Mouse (Mus musculus) MEL (cell line): ENCODE measurements around the gene Ivns1abp. TPM values are rescaled to one million over a fixed set of nuclear protein-coding genes. Genes with fewer than 3 reads are reported as not detected.

Source experiments
- DNase-seq: peaks from one replicate; pipeline ENCODE4 v3.0.0; 2011; ENCODE audit warnings: low read depth, low spot score
- H3K27ac ChIP-seq: 2 replicates; pipeline ENCODE4 v1.5.1; 2012; ENCODE audit warnings: low read depth, mild to moderate bottlenecking, control low read depth, low read length, moderate library complexity; ENCODE audit not compliant: control insufficient read depth
- H3K27me3 ChIP-seq, 2 experiments: fragments of 150-350 bp in 1 of 2; sonication (generic) in 1 of 2; 2 replicates each; pipeline ENCODE4 v1.6.1; 2012; ENCODE audit warnings: low read length in 2 of 2, mild to moderate bottlenecking in 2 of 2, improper control_type of control experiment in 1 of 2, moderate library complexity in 1 of 2; ENCODE audit not compliant: insufficient read depth in 2 of 2, control insufficient read depth in 1 of 2
- H3K36me3 ChIP-seq, 2 experiments: 2 replicates each; pipeline ENCODE4 v1.6.1; 2012 to 2014; ENCODE audit warnings: low read length in 2 of 2, improper control_type of control experiment in 1 of 2, inconsistent platforms in 1 of 2, mild to moderate bottlenecking in 1 of 2; ENCODE audit not compliant: insufficient read depth in 2 of 2, control insufficient read depth in 1 of 2
- H3K4me1 ChIP-seq, 2 experiments: fragments of 150-350 bp in 1 of 2; sonication (generic) in 1 of 2; 2 replicates each; pipeline ENCODE4 v1.6.1; 2012; ENCODE audit warnings: low read length in 2 of 2, improper control_type of control experiment in 1 of 2, mild to moderate bottlenecking in 1 of 2; ENCODE audit not compliant: insufficient read depth in 2 of 2, control insufficient read depth in 1 of 2
- H3K4me3 ChIP-seq, 2 experiments: fragments of 150-350 bp in 1 of 2; sonication (generic) in 1 of 2; 2 replicates each; pipeline ENCODE4 v1.5.1; 2012; ENCODE audit warnings: low read depth in 2 of 2, low read length in 2 of 2, mild to moderate bottlenecking in 2 of 2, moderate library complexity in 2 of 2, control low read depth in 1 of 2, improper control_type of control experiment in 1 of 2; ENCODE audit not compliant: control insufficient read depth in 1 of 2, insufficient read depth in 1 of 2
- H3K79me2 ChIP-seq: 2 replicates; pipeline ENCODE4 v1.6.1; 2012; ENCODE audit warnings: mild to moderate bottlenecking, low read length, moderate library complexity; ENCODE audit not compliant: control insufficient read depth, poor library complexity, insufficient read depth
- H3K9ac ChIP-seq: 2 replicates; pipeline ENCODE4 v1.6.1; 2012; ENCODE audit warnings: low read depth, mild to moderate bottlenecking, control low read depth, low read length, moderate library complexity; ENCODE audit not compliant: control insufficient read depth, poor library complexity, severe bottlenecking
- H3K9me3 ChIP-seq: fragments of 150-350 bp; sonication (generic); replicated peaks from 2 replicates; pipeline ENCODE4 v1.6.1; 2012; ENCODE audit warnings: mild to moderate bottlenecking, low read length, improper control_type of control experiment, moderate library complexity; ENCODE audit not compliant: insufficient read depth
- BHLHE40 ChIP-seq: IDR thresholded peaks from 2 replicates; pipeline ENCODE4 v1.6.1; 2012; ENCODE audit warnings: low read depth, mild to moderate bottlenecking, inconsistent platforms, low read length, improper control_type of control experiment, borderline replicate concordance
- CHD1 ChIP-seq: IDR thresholded peaks from 2 replicates; pipeline ENCODE4 v1.6.1; 2012; ENCODE audit warnings: low read depth, mild to moderate bottlenecking, inconsistent platforms, low read length, improper control_type of control experiment
- CTCF ChIP-seq, 3 experiments: IDR thresholded peaks in 2 of 3; conservative IDR thresholded peaks in 1 of 3; 2 replicates each; pipeline ENCODE4 v1.5.1; 2011 to 2012; ENCODE audit warnings: low read length in 3 of 3, low read depth in 2 of 3, mild to moderate bottlenecking in 2 of 3, improper control_type of control experiment in 1 of 3, inconsistent platforms in 1 of 3, mixed read lengths in 1 of 3, moderate library complexity in 1 of 3; ENCODE audit not compliant: control insufficient read depth in 1 of 3, insufficient read depth in 1 of 3, poor library complexity in 1 of 3, severe bottlenecking in 1 of 3
- E2F4 ChIP-seq: IDR thresholded peaks from 2 replicates; pipeline ENCODE4 v1.6.1; 2011; ENCODE audit warnings: low read depth, low read length, improper control_type of control experiment, borderline replicate concordance
- ELF1 ChIP-seq: IDR thresholded peaks from 2 replicates; pipeline ENCODE4 v1.6.1; 2014; ENCODE audit warnings: low read depth, mild to moderate bottlenecking, inconsistent platforms, low read length, improper control_type of control experiment, moderate library complexity
- EP300 ChIP-seq, 2 experiments: IDR thresholded peaks; 2 replicates each; pipeline ENCODE4 v1.6.1; 2011; ENCODE audit warnings: improper control_type of control experiment in 2 of 2, low read length in 2 of 2, low read depth in 1 of 2, mild to moderate bottlenecking in 1 of 2
- ETS1 ChIP-seq: IDR thresholded peaks from 2 replicates; pipeline ENCODE4 v1.6.1; 2012; ENCODE audit warnings: low read depth, mild to moderate bottlenecking, inconsistent platforms, low read length, improper control_type of control experiment, moderate library complexity
- HCFC1 ChIP-seq: IDR thresholded peaks from 2 replicates; pipeline ENCODE4 v1.6.1; 2012; ENCODE audit warnings: low read depth, mild to moderate bottlenecking, inconsistent platforms, low read length, improper control_type of control experiment, moderate library complexity
- MAX ChIP-seq: IDR thresholded peaks from 2 replicates; pipeline ENCODE4 v1.6.1; 2011; ENCODE audit warnings: low read length, improper control_type of control experiment
- MAZ ChIP-seq: IDR thresholded peaks from 2 replicates; pipeline ENCODE4 v1.6.1; 2012; ENCODE audit warnings: low read depth, mild to moderate bottlenecking, inconsistent platforms, low read length, improper control_type of control experiment
- MXI1 ChIP-seq: IDR thresholded peaks from 2 replicates; pipeline ENCODE4 v1.6.1; 2011; ENCODE audit warnings: mild to moderate bottlenecking, low read depth, low read length, improper control_type of control experiment
- MYB ChIP-seq: IDR thresholded peaks from 2 replicates; pipeline ENCODE4 v1.6.1; 2011; ENCODE audit warnings: mild to moderate bottlenecking, low read depth, low read length, improper control_type of control experiment
- MYC ChIP-seq: IDR thresholded peaks from 2 replicates; pipeline ENCODE4 v1.6.1; 2011; ENCODE audit warnings: low read depth, mild to moderate bottlenecking, low read length, improper control_type of control experiment, moderate library complexity
- NELFE ChIP-seq: IDR thresholded peaks from 2 replicates; pipeline ENCODE4 v1.6.1; 2011; ENCODE audit warnings: low read depth, low read length, improper control_type of control experiment
- RCOR1 ChIP-seq: IDR thresholded peaks from 2 replicates; pipeline ENCODE4 v1.6.1; 2012; ENCODE audit warnings: low read depth, mild to moderate bottlenecking, inconsistent platforms, low read length, improper control_type of control experiment
- SIN3A ChIP-seq: IDR thresholded peaks from 2 replicates; pipeline ENCODE4 v1.6.1; 2012; ENCODE audit warnings: low read length, improper control_type of control experiment, inconsistent platforms
- SMC3 ChIP-seq: IDR thresholded peaks from 2 replicates; pipeline ENCODE4 v1.6.1; 2011; ENCODE audit warnings: low read depth, low read length, improper control_type of control experiment
- TAL1 ChIP-seq: IDR thresholded peaks from 2 replicates; pipeline ENCODE4 v1.6.1; 2012; ENCODE audit warnings: mild to moderate bottlenecking, inconsistent platforms, low read length, moderate library complexity, mixed read lengths
- TBP ChIP-seq: IDR thresholded peaks from 2 replicates; pipeline ENCODE4 v1.8.0; 2011; ENCODE audit warnings: low read depth, low read length, improper control_type of control experiment
- TCF12 ChIP-seq: IDR thresholded peaks from 2 replicates; pipeline ENCODE4 v1.6.1; 2014; ENCODE audit warnings: low read depth, mild to moderate bottlenecking, inconsistent platforms, low read length, improper control_type of control experiment, moderate library complexity
- USF1 ChIP-seq: IDR thresholded peaks from 2 replicates; pipeline ENCODE4 v1.6.1; 2014; ENCODE audit warnings: low read depth, mild to moderate bottlenecking, inconsistent platforms, low read length, improper control_type of control experiment, moderate library complexity
- ZC3H11A ChIP-seq: IDR thresholded peaks from 2 replicates; pipeline ENCODE4 v1.6.1; 2012; ENCODE audit warnings: low read depth, mild to moderate bottlenecking, inconsistent platforms, low read length, improper control_type of control experiment
- ZMIZ1 ChIP-seq: IDR thresholded peaks from 2 replicates; pipeline ENCODE4 v1.6.1; 2012; ENCODE audit warnings: low read depth, mild to moderate bottlenecking, inconsistent platforms, low read length, improper control_type of control experiment, moderate library complexity
- ZNF384 ChIP-seq: IDR thresholded peaks from 2 replicates; pipeline ENCODE4 v1.6.1; 2012; ENCODE audit warnings: low read depth, mild to moderate bottlenecking, inconsistent platforms, low read length, improper control_type of control experiment
- polyA plus RNA-seq, 2 experiments: library from polyadenylated mRNA; stranded (reverse) in 1 of 2; unstranded in 1 of 2; fragments of >175 nt in 1 of 2; fragments of >200 nt in 1 of 2; gene quantifications; 2 replicates each; pipeline versions ENCODE4 v1.2.1 to v1.2.4; 2012; ENCODE audit warnings: low replicate concordance in 2 of 2, low read depth in 1 of 2; ENCODE audit not compliant: insufficient read length in 2 of 2, insufficient read depth in 1 of 2, missing spikeins in 1 of 2
- total RNA-seq: library from RNA; depleted of rRNA; stranded (reverse); fragments of 300-350 nt; gene quantifications from 2 replicates; pipeline ENCODE4 v1.2.3, GENCODE M21; 2012

Ivns1abp gene
- total and polyA plus RNA-seq, 3 experiments, result 74.5 to 138 (median 127) TPM

DNA sequence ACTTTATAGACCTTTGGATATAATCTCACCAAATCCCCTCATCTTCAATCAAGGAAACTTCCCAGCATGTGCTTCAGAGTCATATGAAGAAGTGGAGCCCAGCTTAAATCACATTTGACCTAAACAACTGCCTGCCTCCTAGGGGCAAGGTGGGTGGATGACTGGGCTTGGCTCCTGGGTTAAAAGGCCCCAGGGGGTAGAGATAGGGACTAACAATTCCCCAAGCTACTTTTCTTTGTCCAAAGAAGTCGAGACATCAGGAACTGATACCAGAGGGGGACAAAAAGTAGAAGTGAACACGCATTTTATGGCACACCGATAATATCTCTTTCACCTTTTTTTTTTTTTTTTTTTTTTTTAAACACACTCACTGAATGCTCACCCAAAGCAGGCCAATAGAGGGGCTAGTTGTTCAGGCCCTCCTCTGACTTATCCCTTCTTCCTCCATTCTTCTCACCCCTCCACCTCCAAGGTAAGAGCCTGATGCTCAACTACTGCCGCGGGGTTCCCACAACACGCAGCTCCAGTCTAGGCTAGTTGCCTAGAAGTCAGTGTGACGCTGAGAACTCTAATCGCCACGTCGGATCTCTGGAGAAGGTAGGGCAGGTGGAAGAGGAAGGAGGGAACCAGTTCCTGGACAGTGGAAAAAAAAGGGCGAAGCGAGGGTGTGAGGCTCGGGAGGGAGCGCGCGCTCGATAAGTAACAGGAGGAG, 550 bp upstream of the Ivns1abp start:
- peaks cover 40% of the 10 kb centered on the region for H3K79me2 ChIP-seq
- H3K4me3 ChIP-seq, result peak overlapping the region; percentile 67 to 83
- H3K9me3 ChIP-seq, result no peaks in the 10 kb centered on the region
- peaks cover 6 to 17% of the 10 kb centered on the region in 2 experiments; a peak in 3 of 4 replicates for H3K4me1 ChIP-seq
- H3K27me3 ChIP-seq, result no peaks in the 10 kb centered on the region
- peak; percentile 77 for DNase-seq
- peak overlapping the region; percentile 80 for H3K9ac ChIP-seq
- TF ChIP-seq CTCF (IDR thresholded peaks at IDR 0.05 in 2 of 3, conservative IDR thresholded peaks at IDR 0.05 in 1 of 3; ENCODE audit: control insufficient read depth in 1 of 3, insufficient read depth in 1 of 3, low read depth in 2 of 3, low read length in 3 of 3, poor library complexity in 1 of 3, severe bottlenecking in 1 of 3) (peak in 2 of 3 experiments; percentile 6 to 13; a peak in 2 of 6 replicates), ZMIZ1 (peak; percentile 50; the same call in 1 of the 2 replicates), TAL1 (no peak), RCOR1 (peak; percentile 51; the same call in 1 of the 2 replicates), E2F4 (0 out of 2 replicates have a peak, but pooled peaks have one; percentile 15), ZNF384 (peak; percentile 92), SMC3 (peak; percentile 27), HCFC1 (peak; percentile 16; the same call in 1 of the 2 replicates), TCF12 (peak; percentile 30; the same call in 1 of the 2 replicates), MAX (peak; percentile 48; the same call in 1 of the 2 replicates), MXI1 (no peak; the same call in 1 of the 2 replicates), EP300 (IDR thresholded peaks at IDR 0.05; ENCODE audit: low read depth in 1 of 2, low read length in 2 of 2) (no peak; a peak in 2 of 4 replicates), ELF1 (0 out of 2 replicates have a peak, but pooled peaks have one; percentile 18), TBP (no peak), ETS1 (peak; percentile 13; the same call in 1 of the 2 replicates), SIN3A (peak; percentile 36; the same call in 1 of the 2 replicates), CHD1 (peak; percentile 80; the same call in 1 of the 2 replicates)
- TF ChIP-seq, all 39 proteins: peak for 13
- Histone ChIP-seq H3K36me3 (peaks cover 0 to 24% of the 10 kb centered on the region in 2 experiments; a peak in 2 of 4 replicates), H3K27ac (peak overlapping the region; percentile 87)

DNA sequence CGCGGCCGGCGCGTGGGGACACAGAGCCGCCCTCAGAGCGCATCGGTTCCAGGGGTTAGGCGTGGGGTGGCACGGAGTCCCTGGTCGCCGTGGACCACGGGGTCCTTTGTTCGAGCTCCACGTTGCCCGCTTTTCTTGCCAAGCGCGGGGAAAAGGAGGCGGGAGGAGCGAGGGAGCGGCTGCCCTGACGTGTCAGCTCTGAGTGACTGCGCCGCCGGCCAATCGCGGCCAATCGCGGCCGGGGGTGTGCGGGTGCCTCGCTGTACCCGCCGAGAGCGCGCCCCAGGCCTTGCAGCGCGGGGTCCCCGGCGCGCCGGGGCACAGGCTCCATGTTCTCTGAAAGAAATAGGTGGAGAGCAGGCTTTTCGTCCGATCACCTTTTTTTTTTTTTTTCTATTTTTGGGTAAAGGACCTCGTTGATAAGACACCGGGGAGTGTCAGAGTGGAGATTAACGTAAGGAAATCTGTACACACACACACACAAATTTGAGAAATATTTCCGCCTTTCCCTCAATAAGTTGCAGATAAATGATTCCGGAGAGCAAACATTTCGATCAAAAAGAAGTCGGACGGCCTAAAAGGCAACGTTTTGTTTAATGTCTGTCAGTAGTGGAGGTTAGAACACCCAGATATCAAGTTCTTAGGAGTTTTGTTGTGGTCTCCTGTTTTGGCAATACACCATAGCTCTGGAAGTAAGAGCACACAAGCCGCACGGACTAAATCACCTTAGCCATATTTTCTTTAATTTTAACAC, 1.0 kb downstream of the Ivns1abp start:
- Histone ChIP-seq H3K27ac (peak overlapping the region; percentile 88), H3K79me2 (peaks cover 50% of the 10 kb centered on the region), H3K36me3 (peaks cover 9 to 25% of the 10 kb centered on the region in 2 experiments), H3K4me3 (peak overlapping the region; percentile 88 to 92), H3K9me3 (no peaks in the 10 kb centered on the region), H3K9ac (peak overlapping the region; percentile 98), H3K27me3 (no peaks in the 10 kb centered on the region), H3K4me1 (peaks cover 7 to 17% of the 10 kb centered on the region in 2 experiments; a peak in 3 of 4 replicates)
- DNase-seq, result peak; percentile 95
- TF ChIP-seq MAX (peak; percentile 85), USF1 (no peak), MYB (no peak), RCOR1 (peak; percentile 37), EP300 (IDR thresholded peaks at IDR 0.05; ENCODE audit: low read depth in 1 of 2, low read length in 2 of 2) (0 out of 4 replicates have a peak, but pooled peaks have one; percentile 9 to 32), TCF12 (peak; percentile 48; the same call in 1 of the 2 replicates), MYC (peak; percentile 68; the same call in 1 of the 2 replicates), ETS1 (peak; percentile 56), ZNF384 (peak; percentile 88), CHD1 (peak; percentile 90; the same call in 1 of the 2 replicates), BHLHE40 (no peak), E2F4 (peak; percentile 76; the same call in 1 of the 2 replicates), MXI1 (peak; percentile 81), NELFE (peak; percentile 22), ZC3H11A (no peak), CTCF (IDR thresholded peaks at IDR 0.05 in 2 of 3, conservative IDR thresholded peaks at IDR 0.05 in 1 of 3; ENCODE audit: control insufficient read depth in 1 of 3, insufficient read depth in 1 of 3, low read depth in 2 of 3, low read length in 3 of 3, poor library complexity in 1 of 3, severe bottlenecking in 1 of 3) (no peak), HCFC1 (peak; percentile 31; the same call in 1 of the 2 replicates), MAZ (peak; percentile 67)
